In the genomic region with DNA sequence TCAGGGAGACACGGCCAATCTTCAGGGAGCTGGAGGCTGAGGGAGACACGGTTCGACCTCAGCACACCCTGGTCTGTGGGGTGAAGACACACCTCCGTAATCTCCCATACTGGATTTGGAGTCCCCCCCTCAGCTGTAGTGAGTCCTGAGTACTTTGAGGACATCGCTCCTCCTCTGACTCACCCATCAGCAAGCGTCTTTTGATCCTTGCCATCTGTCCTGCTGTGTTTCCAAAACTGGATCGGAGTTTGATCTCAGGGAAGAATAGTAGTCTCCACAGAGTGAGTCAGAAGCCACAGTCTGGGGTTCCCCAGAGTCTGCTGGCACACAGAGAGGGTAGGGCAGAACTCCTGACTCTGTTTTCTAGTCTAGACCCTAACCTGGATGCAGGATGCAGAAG, we compare ENCODE assay signal across 19 mouse cellular contexts.
DNase-seq lines count a peak whose midpoint lies in the region; ATAC-seq and TF ChIP-seq lines count a peak whose summit lies in the region.
"Had no signal": no experiment of that assay in that cellular context is flagged by ENCODE, and none has a peak within 500 bp of the region (broad histone marks: within the 10 kb centered on the region; RNA-seq: fewer than 3 reads in every experiment).

No protein-coding gene starts in this region.

- no peak overlapping the region for H3K9ac ChIP-seq in lung, embryonic 14.5 days
- H3K9ac ChIP-seq: forebrain, embryonic 13.5 days; heart, embryonic 13.5 days; hindbrain, embryonic 13.5 days; kidney, embryonic 15.5 days; liver, embryonic 14.5 days; midbrain, embryonic 12.5 days had no signal

- no peak overlapping the region for H3K4me3 ChIP-seq in lung, embryonic 14.5 days (ENCODE audit: low read depth, low read length)
- H3K4me3 ChIP-seq: embryonic facial prominence, embryonic 10.5 days; forebrain, embryonic 13.5 days; heart, embryonic 13.5 days; hindbrain, embryonic 13.5 days; kidney, embryonic 15.5 days; midbrain, embryonic 12.5 days had no signal

- DNase-seq in frontal cortex, postnatal 25 days (ENCODE audit: low spot score in 2 of 2), result no peak
- peak; percentile 78 for DNase-seq in lung, embryonic 14.5 days
- peak; percentile 58 for DNase-seq in lung, postnatal 25 days (ENCODE audit: low spot score)
- no peak for DNase-seq in kidney, postnatal 10 days
- DNase-seq in spleen, postnatal 14 days (ENCODE audit: low spot score in 2 of 2), result no peak
- DNase-seq in cerebellum, adult 18-20 months, result no peak
- DNase-seq: cerebellum, adult 9-10 months; kidney, adult 11 months; kidney, postnatal 4 days had no signal

- TF ChIP-seq CTCF in lung, embryonic 14.5 days (IDR thresholded peaks at IDR 0.05; ENCODE audit: low read depth), result no peak

- H3K4me1 ChIP-seq in lung, embryonic 14.5 days (ENCODE audit: insufficient read depth), result peaks cover 11% of the 10 kb centered on the region; the same call in 1 of the 2 replicates

- H3K27me3 ChIP-seq in lung, embryonic 14.5 days (ENCODE audit: insufficient read depth, low read length), result no peaks in the 10 kb centered on the region
- H3K27me3 ChIP-seq: midbrain, embryonic 12.5 days had no signal

- no peak overlapping the region for H3K4me2 ChIP-seq in lung, embryonic 14.5 days
- H3K4me2 ChIP-seq: heart, embryonic 13.5 days; hindbrain, embryonic 13.5 days; kidney, embryonic 15.5 days; midbrain, embryonic 12.5 days had no signal

- 47% methylated on average over 7 of the region's 7 CpGs for WGBS in lung, embryonic 14.5 days

- H3K9me3 ChIP-seq in lung, embryonic 14.5 days (ENCODE audit: low read depth, low read length), result no peaks in the 10 kb centered on the region
- H3K9me3 ChIP-seq: embryonic facial prominence, embryonic 10.5 days; forebrain, embryonic 13.5 days; heart, embryonic 13.5 days; hindbrain, embryonic 13.5 days; kidney, embryonic 15.5 days; midbrain, embryonic 12.5 days had no signal

- ATAC-seq in frontal cortex, adult (ENCODE audit: low TSS enrichment), result peak; percentile 55; the same call in 1 of the 2 replicates
- ATAC-seq in erythroblast, adult 5-6 weeks (replicated peaks; ENCODE audit: low FRiP score, poor library complexity, severe bottlenecking), result peak; percentile 29; the same call in 1 of the 2 replicates
- ATAC-seq in lung, embryonic 14.5 days (ENCODE audit: insufficient read depth), result peak; percentile 52; the same call in 1 of the 2 replicates
- ATAC-seq: Patski had no signal

- no peaks in the 10 kb centered on the region for H3K36me3 ChIP-seq in lung, embryonic 14.5 days (ENCODE audit: insufficient read depth)
- H3K36me3 ChIP-seq: embryonic facial prominence, embryonic 10.5 days; heart, embryonic 13.5 days; hindbrain, embryonic 13.5 days; kidney, embryonic 15.5 days; midbrain, embryonic 12.5 days had no signal

- H3K27ac ChIP-seq in lung, embryonic 14.5 days (ENCODE audit: low read depth), result no peak overlapping the region
- H3K27ac ChIP-seq: embryonic facial prominence, embryonic 10.5 days; forebrain, embryonic 13.5 days; heart, embryonic 13.5 days; kidney, embryonic 15.5 days; liver, embryonic 14.5 days; midbrain, embryonic 12.5 days had no signal

Comparison
In these comparisons a context has a peak if more than half of its experiments do, and no peak if none do; other contexts are left out.
1. DNase-seq: peak in lung, embryonic 14.5 days (single experiment) and lung, postnatal 25 days (single experiment); none in frontal cortex, postnatal 25 days (0 of 2), kidney, postnatal 10 days (single experiment), spleen, postnatal 14 days (0 of 2) and cerebellum, adult 18-20 months (0 of 2).
2. Peak in every context shown above with its lines, with median percentiles within 50 percentile points of each other: ATAC-seq.